Mouse (Mus musculus) gastrocnemius, postnatal 4 days (tissue): ENCODE measurements at regions not wholly inside any gene's neighbourhood (a gene's known extent, or its start where the extent isn't known, plus 50 kb on each side); places are given as distances from the start of the nearest gene placed in this dataset.

Experiments used
- DNase-seq, 2 experiments: peaks; one replicate each; pipeline ENCODE4 v3.0.0; 2021 to 2022; ENCODE audit warnings: low spot score in 2 of 2, mixed read lengths in 2 of 2

- no peak for DNase-seq
Observed at GRCm38 (mm10) chr1:72046072-72046471, 166.0 kb downstream of the Mreg start.

- DNase-seq, result no peak
Observed at GRCm38 (mm10) chr1:72038518-72038917, 173.6 kb downstream of the Mreg start.

- DNase-seq, result no peak
Observed at GRCm38 (mm10) chr1:72036600-72036999, 175.5 kb downstream of the Mreg start.

- no peak for DNase-seq
Observed at GRCm38 (mm10) chr1:72036141-72036540, 176.0 kb downstream of the Mreg start.

GRCm38 (mm10) chr1:72033941-72034340, 178.2 kb downstream of the Mreg start:
- no peak for DNase-seq

GRCm38 (mm10) chr1:72032214-72032613, 179.9 kb downstream of the Mreg start:
- no peak for DNase-seq

- DNase-seq, result no peak
Observed at GRCm38 (mm10) chr1:72030763-72031405, 181.2 kb downstream of the Mreg start.

- DNase-seq, result no peak
Observed at GRCm38 (mm10) chr1:72029625-72030024, 182.5 kb downstream of the Mreg start.

GRCm38 (mm10) chr1:72026861-72027260, 185.2 kb downstream of the Mreg start:
- no peak for DNase-seq

GRCm38 (mm10) chr1:72022631-72023030, 189.5 kb downstream of the Mreg start:
- DNase-seq, result no peak

- no peak for DNase-seq
Observed at GRCm38 (mm10) chr1:72018479-72019222, 193.5 kb downstream of the Mreg start.

- DNase-seq, result no peak
Observed at GRCm38 (mm10) chr1:72017814-72018478, 194.2 kb downstream of the Mreg start.

- no peak for DNase-seq
Observed at GRCm38 (mm10) chr1:72015471-72015870, 196.6 kb downstream of the Mreg start.

GRCm38 (mm10) chr1:72014580-72014979, 197.5 kb downstream of the Mreg start:
- no peak for DNase-seq

GRCm38 (mm10) chr1:72013863-72014262, 198.2 kb downstream of the Mreg start:
- no peak for DNase-seq

- no peak for DNase-seq
Observed at GRCm38 (mm10) chr1:72012710-72013109, 199.4 kb downstream of the Mreg start.

- DNase-seq, result no peak
Observed at GRCm38 (mm10) chr1:72009270-72009928, 202.7 kb downstream of the Mreg start.

- no peak for DNase-seq
Observed at GRCm38 (mm10) chr1:72006696-72007291, 205.3 kb downstream of the Mreg start.

- no peak for DNase-seq
Observed at GRCm38 (mm10) chr1:72005956-72006355, 206.2 kb downstream of the Mreg start.

- no peak for DNase-seq
Observed at GRCm38 (mm10) chr1:72005550-72005949, 206.6 kb downstream of the Mreg start.
